Mouse (Mus musculus) cerebellum, adult 8-10 months (tissue): ENCODE measurements at regions not wholly inside any gene's neighbourhood (a gene's known extent, or its start where the extent isn't known, plus 50 kb on each side); places are given as distances from the start of the nearest gene placed in this dataset.

ENCODE experiments used
- DNase-seq: peaks from one replicate; pipeline ENCODE4 v3.0.0; 2022

- no peak for DNase-seq
Measured at GRCm38 (mm10) chr2:50588652-50589051, 292.1 kb upstream of the Mmadhc start.

GRCm38 (mm10) chr2:50586321-50587050 is 289.9 kb upstream of the Mmadhc start:
- no peak for DNase-seq

- no peak for DNase-seq
Measured at GRCm38 (mm10) chr2:50579620-50580019, 283.0 kb upstream of the Mmadhc start.

- DNase-seq: no peak
Measured at GRCm38 (mm10) chr2:50578278-50579043, 281.9 kb upstream of the Mmadhc start.

GRCm38 (mm10) chr2:50577736-50578135 is 281.1 kb upstream of the Mmadhc start:
- no peak for DNase-seq

GRCm38 (mm10) chr2:50573455-50573854 is 276.9 kb upstream of the Mmadhc start:
- no peak for DNase-seq

- DNase-seq: no peak
Measured at GRCm38 (mm10) chr2:50571021-50571420, 274.4 kb upstream of the Mmadhc start.

GRCm38 (mm10) chr2:50569502-50570285 is 273.1 kb upstream of the Mmadhc start:
- no peak for DNase-seq

GRCm38 (mm10) chr2:50568777-50569501 is 272.3 kb upstream of the Mmadhc start:
- no peak for DNase-seq

GRCm38 (mm10) chr2:50567542-50567941 is 270.9 kb upstream of the Mmadhc start:
- DNase-seq: no peak

GRCm38 (mm10) chr2:50554031-50554430 is 257.4 kb upstream of the Mmadhc start:
- no peak for DNase-seq

GRCm38 (mm10) chr2:50552437-50552836 is 255.8 kb upstream of the Mmadhc start:
- no peak for DNase-seq

- no peak for DNase-seq
Measured at GRCm38 (mm10) chr2:50549871-50550270, 253.3 kb upstream of the Mmadhc start.

GRCm38 (mm10) chr2:50539741-50540441 is 243.3 kb upstream of the Mmadhc start:
- DNase-seq: no peak

GRCm38 (mm10) chr2:50538068-50538467 is 241.5 kb upstream of the Mmadhc start:
- DNase-seq: no peak

GRCm38 (mm10) chr2:50535085-50535878 is 238.7 kb upstream of the Mmadhc start:
- DNase-seq: no peak

- no peak for DNase-seq
Measured at GRCm38 (mm10) chr2:50533702-50534101, 237.1 kb upstream of the Mmadhc start.

- DNase-seq: no peak
Measured at GRCm38 (mm10) chr2:50527425-50527824, 230.8 kb upstream of the Mmadhc start.

GRCm38 (mm10) chr2:50524838-50525615 is 228.4 kb upstream of the Mmadhc start:
- no peak for DNase-seq

- no peak for DNase-seq
Measured at GRCm38 (mm10) chr2:50520169-50520568, 223.6 kb upstream of the Mmadhc start.

- no peak for DNase-seq
Measured at GRCm38 (mm10) chr2:50519129-50519504, 222.5 kb upstream of the Mmadhc start.
